Mouse (Mus musculus): ENCODE measurements at regions not wholly inside any gene's neighbourhood (a gene's known extent, or its start where the extent isn't known, plus 50 kb on each side); places are given as distances from the start of the nearest gene placed in this dataset.
"Not testable (repeated sequence)": the region's sequence is repeated elsewhere in the genome, so short reads cannot be mapped to it uniquely, and the experiment has no call there.

- DNase-seq = no peak
Measured at GRCm38 (mm10) chr16:50533881-50534280, 57.1 kb downstream of the Ccdc54 start.

- DNase-seq = peak; percentile 93
Measured at GRCm38 (mm10) chr16:50529511-50530416, 61.2 kb downstream of the Ccdc54 start.

- DNase-seq = peak; percentile 84
Measured at GRCm38 (mm10) chr16:50528677-50529510, 62.1 kb downstream of the Ccdc54 start.

- peak; percentile 68 for DNase-seq
Measured at GRCm38 (mm10) chr16:50528355-50528676, 62.6 kb downstream of the Ccdc54 start.

- not testable (repeated sequence) for DNase-seq
Measured at GRCm38 (mm10) chr16:50526930-50527329, 64.0 kb downstream of the Ccdc54 start.

GRCm38 (mm10) chr16:50525934-50526366 is 65.0 kb downstream of the Ccdc54 start:
- no peak for DNase-seq

- DNase-seq = no peak
Measured at GRCm38 (mm10) chr16:50525504-50525903, 65.5 kb downstream of the Ccdc54 start.

- no peak for DNase-seq
Measured at GRCm38 (mm10) chr16:50519610-50520009, 71.3 kb downstream of the Ccdc54 start.

- no peak for DNase-seq
Measured at GRCm38 (mm10) chr16:50516579-50516978, 74.4 kb downstream of the Ccdc54 start.

- DNase-seq = no peak
Measured at GRCm38 (mm10) chr16:50515039-50515438, 75.9 kb downstream of the Ccdc54 start.

GRCm38 (mm10) chr16:50512080-50512479 is 78.9 kb downstream of the Ccdc54 start:
- DNase-seq = no peak

- no peak for DNase-seq
Measured at GRCm38 (mm10) chr16:50509529-50509895, 77.3 kb upstream of the Bbx start.

- DNase-seq = no peak
Measured at GRCm38 (mm10) chr16:50508673-50509528, 76.7 kb upstream of the Bbx start.

GRCm38 (mm10) chr16:50504619-50505018 is 72.4 kb upstream of the Bbx start:
- DNase-seq = no peak

GRCm38 (mm10) chr16:50498909-50499308 is 66.7 kb upstream of the Bbx start:
- no peak for DNase-seq

GRCm38 (mm10) chr16:50493662-50494061 is 61.5 kb upstream of the Bbx start:
- no peak for DNase-seq

GRCm38 (mm10) chr16:50489244-50489643 is 57.1 kb upstream of the Bbx start:
- no peak for DNase-seq

GRCm38 (mm10) chr16:50482360-50482786 is 50.2 kb upstream of the Bbx start:
- peak; percentile 6 for DNase-seq
